Mouse (Mus musculus) erythroblast, embryonic 14.5 days (primary cell): ENCODE measurements around the gene Gm11060.

Experiments used
- GATA1 ChIP-seq: IDR thresholded peaks from 2 replicates; pipeline ENCODE4 v1.6.1; 2012; ENCODE audit warnings: low read length, inconsistent platforms, mixed read lengths
- TAL1 ChIP-seq: IDR thresholded peaks from 3 replicates; pipeline ENCODE4 v1.6.1; 2012; ENCODE audit warnings: low read length, inconsistent platforms, mixed read lengths

- no peak for TF ChIP-seq GATA1
- TF ChIP-seq TAL1, result no peak
Measured at GRCm38 (mm10) chr2:105114074-105114473, 22.3 kb downstream of the Gm11060 start.
